Mouse (Mus musculus) megakaryocyte, embryonic 14.5 days (primary cell): ENCODE measurements around the gene Npff.

ENCODE experiments used
- FLI1 ChIP-seq: IDR thresholded peaks from 2 replicates; pipeline ENCODE4 v1.6.1; 2012; ENCODE audit warnings: low read length, inconsistent platforms, mixed read lengths
- GATA1 ChIP-seq: IDR thresholded peaks from 3 replicates; pipeline ENCODE4 v1.6.1; 2012; ENCODE audit warnings: mixed read lengths, low read length, inconsistent platforms, borderline replicate concordance

- TF ChIP-seq GATA1 (no peak), FLI1 (no peak)
Observed at GRCm38 (mm10) chr15:102517631-102517975, 7.1 kb downstream of the Npff start.
